Mouse (Mus musculus) erythroblast, adult 5-6 weeks (primary cell): Measurements from ENCODE around the gene Tcaf2. TPM values are rescaled to one million over a fixed set of nuclear protein-coding genes. Genes with fewer than 3 reads are reported as not detected.

Experiments
- ATAC-seq: replicated peaks from 2 replicates; pipeline ENCODE4 v1.8.0; 2016; ENCODE audit warnings: moderate number of reproducible peaks, mild to moderate bottlenecking, moderate TSS enrichment, inconsistent platforms; ENCODE audit not compliant: poor library complexity, low FRiP score, severe bottlenecking
- total RNA-seq, 2 experiments: library from RNA; stranded (forward) in 1 of 2; stranded (reverse) in 1 of 2; fragments of 150-400 nt in 1 of 2; fragments of 200-764, 138-1000 nt in 1 of 2; gene quantifications; 2 replicates each; pipeline versions ENCODE4 v1.2.3 to v1.2.4; 2015 to 2017; ENCODE audit warnings: low replicate concordance in 2 of 2

Tcaf2 gene
- total RNA-seq (2015; ENCODE audit: low replicate concordance) = not detected in 2 replicates
- total RNA-seq (2017; ENCODE audit: low replicate concordance) = not detected in 2 replicates

GRCm38 (mm10) chr6:42644912-42645549 lies at the start of gene Tcaf2:
Gene Tcaf2, minus strand, starts transcription at chr6:42645254.
- no peak for ATAC-seq

- ATAC-seq = no peak
Observed at GRCm38 (mm10) chr6:42692517-42693190, 47.6 kb upstream of the Tcaf2 start.

GRCm38 (mm10) chr6:42692154-42692516 lies 47.1 kb upstream of the Tcaf2 start:
- ATAC-seq = no peak

GRCm38 (mm10) chr6:42689761-42690160 lies 44.7 kb upstream of the Tcaf2 start:
- ATAC-seq = no peak

GRCm38 (mm10) chr6:42687907-42688306 lies 42.9 kb upstream of the Tcaf2 start:
- no peak for ATAC-seq

- ATAC-seq = no peak
Observed at GRCm38 (mm10) chr6:42680077-42680476, 35.0 kb upstream of the Tcaf2 start.

- no peak for ATAC-seq
Observed at GRCm38 (mm10) chr6:42676011-42676410, 31.0 kb upstream of the Tcaf2 start.

GRCm38 (mm10) chr6:42671767-42672166 lies 26.7 kb upstream of the Tcaf2 start:
- no peak for ATAC-seq

GRCm38 (mm10) chr6:42667722-42668121 lies 22.7 kb upstream of the Tcaf2 start:
- ATAC-seq = no peak

GRCm38 (mm10) chr6:42661739-42662138 lies 16.7 kb upstream of the Tcaf2 start:
- no peak for ATAC-seq

GRCm38 (mm10) chr6:42634393-42634792 lies 10.7 kb downstream of the Tcaf2 start:
- ATAC-seq = no peak

- no peak for ATAC-seq
Observed at GRCm38 (mm10) chr6:42631395-42631794, 13.7 kb downstream of the Tcaf2 start.

GRCm38 (mm10) chr6:42616904-42617303 lies 28.1 kb downstream of the Tcaf2 start:
- ATAC-seq = no peak

GRCm38 (mm10) chr6:42612218-42612617 lies 32.8 kb downstream of the Tcaf2 start:
- no peak for ATAC-seq

GRCm38 (mm10) chr6:42610954-42611522 lies 34.0 kb downstream of the Tcaf2 start:
- ATAC-seq = no peak

- ATAC-seq = no peak
Observed at GRCm38 (mm10) chr6:42597592-42597991, 47.5 kb downstream of the Tcaf2 start, which contains the start of gene Tcaf3. Gene Tcaf3, minus strand, starts transcription at chr6:42597692.

GRCm38 (mm10) chr6:42593138-42593882 lies 51.7 kb downstream of the Tcaf2 start:
- no peak for ATAC-seq

- ATAC-seq = no peak
Observed at GRCm38 (mm10) chr6:42586569-42586968, 58.5 kb downstream of the Tcaf2 start.

GRCm38 (mm10) chr6:42583488-42583872 lies 61.6 kb downstream of the Tcaf2 start:
- ATAC-seq = no peak

- ATAC-seq = no peak
Observed at GRCm38 (mm10) chr6:42582741-42583487, 62.1 kb downstream of the Tcaf2 start.
